Mouse (Mus musculus) testis, postnatal 14 days (tissue): ENCODE data around the gene Aplp2.

Experiments used
- DNase-seq: peaks from one replicate; pipeline ENCODE4 v3.0.0; 2021; ENCODE audit warnings: low spot score

The Aplp2 gene

GRCm38 (mm10) chr9:31211690-31212499 is at the start of gene Aplp2:
TSS of gene Aplp2 (minus strand) at chr9:31211815.
- DNase-seq = peak; percentile 99

GRCm38 (mm10) chr9:31260219-31260618 is 48.6 kb upstream of the Aplp2 start:
- DNase-seq = no peak

- DNase-seq = no peak
These were observed 46.6 kb upstream of the Aplp2 start for GRCm38 (mm10) chr9:31258237-31258636.

- DNase-seq = no peak
These were observed 44.3 kb upstream of the Aplp2 start for GRCm38 (mm10) chr9:31255953-31256352.

GRCm38 (mm10) chr9:31254697-31255004 is 43.0 kb upstream of the Aplp2 start:
- DNase-seq = no peak

- peak; percentile 43 for DNase-seq
These were observed 42.5 kb upstream of the Aplp2 start for GRCm38 (mm10) chr9:31253866-31254696.

- no peak for DNase-seq
These were observed 41.7 kb upstream of the Aplp2 start for GRCm38 (mm10) chr9:31253311-31253734.

- DNase-seq = peak; percentile 41
These were observed 40.7 kb upstream of the Aplp2 start for GRCm38 (mm10) chr9:31252182-31252799.

- DNase-seq = no peak
These were observed 36.0 kb upstream of the Aplp2 start for GRCm38 (mm10) chr9:31247447-31248220.

- no peak for DNase-seq
These were observed 34.8 kb upstream of the Aplp2 start for GRCm38 (mm10) chr9:31246421-31246820.

GRCm38 (mm10) chr9:31245006-31245405 is 33.4 kb upstream of the Aplp2 start:
- DNase-seq = no peak

GRCm38 (mm10) chr9:31243939-31244333 is 32.3 kb upstream of the Aplp2 start:
- DNase-seq = no peak

GRCm38 (mm10) chr9:31243306-31243938 is 31.8 kb upstream of the Aplp2 start:
- DNase-seq = no peak

GRCm38 (mm10) chr9:31241208-31241699 is 29.6 kb upstream of the Aplp2 start:
- no peak for DNase-seq

- no peak for DNase-seq
These were observed 29.1 kb upstream of the Aplp2 start for GRCm38 (mm10) chr9:31240522-31241207.

GRCm38 (mm10) chr9:31239551-31239950 is 27.9 kb upstream of the Aplp2 start:
- no peak for DNase-seq

GRCm38 (mm10) chr9:31238526-31238925 is 26.9 kb upstream of the Aplp2 start:
- no peak for DNase-seq

GRCm38 (mm10) chr9:31236079-31236478 is 24.5 kb upstream of the Aplp2 start:
- DNase-seq = no peak

- DNase-seq = no peak
These were observed 23.9 kb upstream of the Aplp2 start for GRCm38 (mm10) chr9:31235489-31235888.

- no peak for DNase-seq
These were observed 23.4 kb upstream of the Aplp2 start for GRCm38 (mm10) chr9:31235030-31235429.

GRCm38 (mm10) chr9:31226541-31226940 is 14.9 kb upstream of the Aplp2 start:
- DNase-seq = no peak
